Mouse (Mus musculus): ENCODE results near the gene Mrpl9.

- TF ChIP-seq CTCF (IDR thresholded peaks at IDR 0.05; ENCODE audit: control insufficient read depth, insufficient read depth, insufficient read length) (no peak), MAX (IDR thresholded peaks at IDR 0.05) (no peak), MYOD1 (IDR thresholded peaks at IDR 0.05; ENCODE audit: control insufficient read depth, insufficient read length, low read depth) (no peak), USF1 (IDR thresholded peaks at IDR 0.05; ENCODE audit: low read depth) (no peak)
These were observed 34.9 kb downstream of the Mrpl9 start, which contains the start of gene Celf3 for GRCm38 (mm10) chr3:94477981-94478422.

Data from C2C12 (cell line).